In genomic region chr4:22478488-22479367, GRCm38 (mm10) we compare ENCODE assay signal across 9 mouse cellular contexts. TPM values are rescaled to one million over a fixed set of nuclear protein-coding genes. Genes with fewer than 3 reads are reported as not detected.
DNase-seq lines count a peak whose midpoint lies in the region; ATAC-seq and TF ChIP-seq lines count a peak whose summit lies in the region.
"Had no signal": no experiment of that assay in that cellular context is flagged by ENCODE, and none has a peak within 500 bp of the region (broad histone marks: within the 10 kb centered on the region; RNA-seq: fewer than 3 reads in every experiment).

No protein-coding gene starts in this region.

- no peaks in the 10 kb centered on the region for H3K9me3 ChIP-seq in heart, embryonic 11.5 days (replicated peaks; ENCODE audit: control insufficient read depth, low read length)
- no peaks in the 10 kb centered on the region for H3K9me3 ChIP-seq in embryonic facial prominence, embryonic 11.5 days (replicated peaks; ENCODE audit: control insufficient read depth, low read length)
- H3K9me3 ChIP-seq in hindbrain, postnatal 0 days (ENCODE audit: low read length), result no peaks in the 10 kb centered on the region
- no peaks in the 10 kb centered on the region for H3K9me3 ChIP-seq in neural tube, embryonic 13.5 days
- no peaks in the 10 kb centered on the region for H3K9me3 ChIP-seq in liver, embryonic 12.5 days (replicated peaks)
- H3K9me3 ChIP-seq: liver, embryonic 13.5 days had no signal

- no peak overlapping the region for H3K27ac ChIP-seq in heart, embryonic 11.5 days (ENCODE audit: low read depth, low read length)
- no peak overlapping the region for H3K27ac ChIP-seq in embryonic facial prominence, embryonic 11.5 days (replicated peaks; ENCODE audit: low read depth, low read length)
- peak overlapping the region; percentile 82 for H3K27ac ChIP-seq in hindbrain, postnatal 0 days
- peak overlapping the region; percentile 80 for H3K27ac ChIP-seq in neural tube, embryonic 13.5 days (replicated peaks)
- H3K27ac ChIP-seq in liver, embryonic 12.5 days, result no peak overlapping the region
- H3K27ac ChIP-seq: liver, embryonic 13.5 days had no signal

- no peak overlapping the region for H3K4me3 ChIP-seq in heart, embryonic 11.5 days (ENCODE audit: low read depth, low read length)
- no peak overlapping the region for H3K4me3 ChIP-seq in embryonic facial prominence, embryonic 11.5 days (ENCODE audit: low read depth, low read length)
- peak overlapping the region; percentile 44 for H3K4me3 ChIP-seq in hindbrain, postnatal 0 days (ENCODE audit: low read length)
- peak overlapping the region; percentile 87 for H3K4me3 ChIP-seq in neural tube, embryonic 13.5 days
- no peak overlapping the region for H3K4me3 ChIP-seq in liver, embryonic 12.5 days
- H3K4me3 ChIP-seq: liver, embryonic 13.5 days had no signal

- intact Hi-C loops in heart, postnatal 25 days (cut with DNase I), result loop anchor here (5.0 kb wide), 1 partner anchor 1674 kb away; no protein-coding TSS in a partner anchor

- no peak for DNase-seq in heart, adult 18-20 months
- no peak for DNase-seq in embryonic facial prominence, embryonic 11.5 days (ENCODE audit: low spot score)
- peak; percentile 38 for DNase-seq in hindbrain, postnatal 0 days (ENCODE audit: low spot score)
- DNase-seq in heart, postnatal 25 days (ENCODE audit: low spot score), result no peak
- DNase-seq in lung, postnatal 10 days, result no peak
- DNase-seq: liver, embryonic 13.5 days had no signal

- ATAC-seq in heart, embryonic 11.5 days (replicated peaks; ENCODE audit: insufficient number of reproducible peaks, low FRiP score, low TSS enrichment), result no peak
- peak; percentile 55; the same call in 1 of the 2 replicates for ATAC-seq in embryonic facial prominence, embryonic 11.5 days (replicated peaks; ENCODE audit: insufficient number of reproducible peaks, low FRiP score, low TSS enrichment, low read depth)
- peak; percentile 44 for ATAC-seq in hindbrain, postnatal 0 days
- peak; percentile 44 for ATAC-seq in neural tube, embryonic 13.5 days (ENCODE audit: low read depth)
- no peak for ATAC-seq in liver, embryonic 12.5 days

- peak overlapping the region; percentile 24; the same call in 1 of the 2 replicates for H3K4me2 ChIP-seq in heart, embryonic 11.5 days
- 0 out of 2 replicates have a peak overlapping the region, but pooled peaks have one; percentile 7 for H3K4me2 ChIP-seq in embryonic facial prominence, embryonic 11.5 days (ENCODE audit: low read depth, low read length)
- peak overlapping the region; percentile 90 for H3K4me2 ChIP-seq in hindbrain, postnatal 0 days (ENCODE audit: low read depth, low read length)
- H3K4me2 ChIP-seq in neural tube, embryonic 13.5 days, result peak overlapping the region; percentile 97
- no peak overlapping the region for H3K4me2 ChIP-seq in liver, embryonic 12.5 days
- H3K4me2 ChIP-seq: liver, embryonic 13.5 days had no signal

- H3K27me3 ChIP-seq in heart, embryonic 11.5 days (ENCODE audit: control insufficient read depth, insufficient read depth, low read length), result peaks cover 59% of the 10 kb centered on the region
- H3K27me3 ChIP-seq in embryonic facial prominence, embryonic 11.5 days (ENCODE audit: control insufficient read depth, insufficient read depth, low read length), result peaks cover 36% of the 10 kb centered on the region
- H3K27me3 ChIP-seq in hindbrain, postnatal 0 days (ENCODE audit: insufficient read depth, low read length), result no peaks in the 10 kb centered on the region
- H3K27me3 ChIP-seq in neural tube, embryonic 13.5 days, result peaks cover 16% of the 10 kb centered on the region
- H3K27me3 ChIP-seq in liver, embryonic 12.5 days (replicated peaks), result peaks cover 88% of the 10 kb centered on the region

- WGBS in heart, embryonic 11.5 days (ENCODE audit: insufficient replicate concordance), result 2% methylated on average over 30 of the region's 30 CpGs
- WGBS in embryonic facial prominence, embryonic 11.5 days, result under 1% methylated on average over 30 of the region's 30 CpGs
- 14% methylated on average over 30 of the region's 30 CpGs for WGBS in hindbrain, postnatal 0 days
- 1% methylated on average over 30 of the region's 30 CpGs for WGBS in neural tube, embryonic 13.5 days
- WGBS in liver, embryonic 12.5 days (ENCODE audit: insufficient replicate concordance), result 4% methylated on average over 30 of the region's 30 CpGs

- TF ChIP-seq CTCF in hindbrain, postnatal 0 days (IDR thresholded peaks at IDR 0.05; ENCODE audit: low read depth), result no peak

- no peak overlapping the region for H3K9ac ChIP-seq in heart, embryonic 11.5 days (ENCODE audit: low read depth, low read length)
- H3K9ac ChIP-seq in embryonic facial prominence, embryonic 11.5 days (replicated peaks; ENCODE audit: low read length), result no peak overlapping the region
- H3K9ac ChIP-seq in hindbrain, postnatal 0 days (replicated peaks; ENCODE audit: low read length), result peak overlapping the region; percentile 47
- peak overlapping the region; percentile 75 for H3K9ac ChIP-seq in neural tube, embryonic 13.5 days
- H3K9ac ChIP-seq in liver, embryonic 12.5 days, result no peak overlapping the region
- H3K9ac ChIP-seq: liver, embryonic 13.5 days had no signal

- no peaks in the 10 kb centered on the region for H3K36me3 ChIP-seq in heart, embryonic 11.5 days (ENCODE audit: control insufficient read depth, insufficient read depth, low read length)
- no peaks in the 10 kb centered on the region for H3K36me3 ChIP-seq in embryonic facial prominence, embryonic 11.5 days (replicated peaks; ENCODE audit: control insufficient read depth, insufficient read depth, low read depth, low read length)
- H3K36me3 ChIP-seq in hindbrain, postnatal 0 days (ENCODE audit: insufficient read depth, low read length), result no peaks in the 10 kb centered on the region
- no peaks in the 10 kb centered on the region for H3K36me3 ChIP-seq in neural tube, embryonic 13.5 days
- no peaks in the 10 kb centered on the region for H3K36me3 ChIP-seq in liver, embryonic 12.5 days
- H3K36me3 ChIP-seq: liver, embryonic 13.5 days had no signal

- peaks cover 2% of the 10 kb centered on the region; the same call in 1 of the 2 replicates for H3K4me1 ChIP-seq in heart, embryonic 11.5 days (ENCODE audit: control insufficient read depth, insufficient read depth, low read length)
- peaks cover 2% of the 10 kb centered on the region for H3K4me1 ChIP-seq in embryonic facial prominence, embryonic 11.5 days (ENCODE audit: control insufficient read depth, insufficient read depth, low read length)
- no peaks in the 10 kb centered on the region for H3K4me1 ChIP-seq in hindbrain, postnatal 0 days (ENCODE audit: insufficient read depth, low read length)
- H3K4me1 ChIP-seq in neural tube, embryonic 13.5 days (replicated peaks), result peaks cover 55% of the 10 kb centered on the region
- no peaks in the 10 kb centered on the region for H3K4me1 ChIP-seq in liver, embryonic 12.5 days
- H3K4me1 ChIP-seq: liver, embryonic 13.5 days had no signal

RNA-seq across cellular contexts. Expression of gene Pou3f2, which starts 9.4 kb away (rescaled TPM):
- 0.04 and 0.09 TPM in 2 replicates for polyA plus RNA-seq in heart, embryonic 11.5 days (2014; fragmentation: Nextera tagmentation; extraction: Ambion mirVana)
- total RNA-seq in heart, adult 18-20 months (2021), result not detected
- 3.0 and 3.6 TPM in 2 replicates for polyA plus RNA-seq in embryonic facial prominence, embryonic 11.5 days (2014; fragmentation: Nextera tagmentation; extraction: Ambion mirVana)
- 17.9 and 19.4 TPM in 2 replicates for total RNA-seq in hindbrain, postnatal 0 days (2014; rRNA removed)
- 13.8 and 14.6 TPM in 2 replicates for polyA plus RNA-seq in hindbrain, postnatal 0 days (2015; fragmentation: Nextera tagmentation; extraction: Ambion mirVana)
- 20.8 and 25.0 TPM in 2 replicates for polyA plus RNA-seq in neural tube, embryonic 13.5 days (2015; fragmentation: Nextera tagmentation; extraction: Ambion mirVana)
- polyA plus RNA-seq in liver, embryonic 12.5 days (2016; fragmentation: Nextera tagmentation; extraction: Ambion mirVana), result not detected in 2 replicates
- not detected for total RNA-seq in heart, postnatal 25 days (2021)

Comparison
In these comparisons a context has a peak if more than half of its experiments do, and no peak if none do; other contexts are left out.
1. ATAC-seq: peak in embryonic facial prominence, embryonic 11.5 days (single experiment), hindbrain, postnatal 0 days (single experiment) and neural tube, embryonic 13.5 days (single experiment); none in heart, embryonic 11.5 days (single experiment) and liver, embryonic 12.5 days (single experiment).
2. H3K27ac ChIP-seq: peak in hindbrain, postnatal 0 days (single experiment) and neural tube, embryonic 13.5 days (single experiment); none in heart, embryonic 11.5 days (single experiment), embryonic facial prominence, embryonic 11.5 days (single experiment) and liver, embryonic 12.5 days (single experiment).
3. H3K4me3 ChIP-seq: peak in hindbrain, postnatal 0 days (single experiment) and neural tube, embryonic 13.5 days (single experiment); none in heart, embryonic 11.5 days (single experiment), embryonic facial prominence, embryonic 11.5 days (single experiment) and liver, embryonic 12.5 days (single experiment).
4. H3K9ac ChIP-seq: peak in hindbrain, postnatal 0 days (single experiment) and neural tube, embryonic 13.5 days (single experiment); none in heart, embryonic 11.5 days (single experiment), embryonic facial prominence, embryonic 11.5 days (single experiment) and liver, embryonic 12.5 days (single experiment).